14 mouse cellular contexts compared by ENCODE assay signal in genomic region chr2:47945061-47945460, GRCm38 (mm10).
A peak's percentile ranks its signal among the peaks of the same experiment; 100 is the strongest.
DNase-seq lines count a peak whose midpoint lies in the region; ATAC-seq lines count a peak whose summit lies in the region.
"Had no signal": no experiment of that assay in that cellular context is flagged by ENCODE, and none has a peak within 500 bp of the region (broad histone marks: within the 10 kb centered on the region; RNA-seq: fewer than 3 reads in every experiment).

No protein-coding gene starts in this region.

- ATAC-seq in midbrain, embryonic 14.5 days (ENCODE audit: low FRiP score, low TSS enrichment): no peak
- no peak for ATAC-seq in midbrain, embryonic 13.5 days
- no peak for ATAC-seq in neural tube, embryonic 15.5 days (ENCODE audit: low FRiP score)

- DNase-seq in adrenal gland, postnatal 10 days: peak; percentile 3
- no peak for DNase-seq in adrenal gland, adult 8-10 months
- DNase-seq in heart, postnatal 4 days: peak; percentile 12
- DNase-seq in heart, adult 8-10 months (ENCODE audit: low spot score): no peak
- peak; percentile 49 for DNase-seq in midbrain, embryonic 14.5 days
- peak; percentile 44 for DNase-seq in adipocyte (ENCODE audit: low spot score)
- DNase-seq: thymus, adult 18-20 months had no signal

- no peaks in the 10 kb centered on the region for H3K9me3 ChIP-seq in midbrain, embryonic 14.5 days (ENCODE audit: control insufficient read depth, low read length)
- H3K9me3 ChIP-seq in midbrain, embryonic 13.5 days: no peaks in the 10 kb centered on the region
- no peaks in the 10 kb centered on the region for H3K9me3 ChIP-seq in neural tube, embryonic 15.5 days (replicated peaks)
- H3K9me3 ChIP-seq: forebrain, embryonic 12.5 days; hindbrain, embryonic 15.5 days; limb, embryonic 12.5 days; neural tube, embryonic 13.5 days had no signal

- no peak overlapping the region for H3K4me3 ChIP-seq in midbrain, embryonic 14.5 days (replicated peaks; ENCODE audit: low read depth, low read length)
- H3K4me3 ChIP-seq in midbrain, embryonic 13.5 days (replicated peaks): no peak overlapping the region
- no peak overlapping the region for H3K4me3 ChIP-seq in neural tube, embryonic 15.5 days (replicated peaks)
- H3K4me3 ChIP-seq: forebrain, embryonic 12.5 days; hindbrain, embryonic 15.5 days; limb, embryonic 12.5 days; neural tube, embryonic 13.5 days had no signal

- H3K4me1 ChIP-seq in midbrain, embryonic 14.5 days (ENCODE audit: control insufficient read depth, insufficient read depth, low read length): no peaks in the 10 kb centered on the region
- no peaks in the 10 kb centered on the region for H3K4me1 ChIP-seq in midbrain, embryonic 13.5 days (replicated peaks)
- H3K4me1 ChIP-seq in neural tube, embryonic 15.5 days: no peaks in the 10 kb centered on the region
- H3K4me1 ChIP-seq: forebrain, embryonic 12.5 days; hindbrain, embryonic 15.5 days; limb, embryonic 12.5 days; neural tube, embryonic 13.5 days had no signal

- H3K9ac ChIP-seq in midbrain, embryonic 14.5 days (replicated peaks; ENCODE audit: low read length): no peak overlapping the region
- H3K9ac ChIP-seq in midbrain, embryonic 13.5 days (replicated peaks): no peak overlapping the region
- H3K9ac ChIP-seq in neural tube, embryonic 15.5 days (replicated peaks): no peak overlapping the region
- H3K9ac ChIP-seq: forebrain, embryonic 12.5 days; hindbrain, embryonic 15.5 days; limb, embryonic 12.5 days; neural tube, embryonic 13.5 days had no signal

- no peaks in the 10 kb centered on the region for H3K36me3 ChIP-seq in midbrain, embryonic 14.5 days (ENCODE audit: control insufficient read depth, insufficient read depth, low read length)
- no peaks in the 10 kb centered on the region for H3K36me3 ChIP-seq in midbrain, embryonic 13.5 days
- no peaks in the 10 kb centered on the region for H3K36me3 ChIP-seq in neural tube, embryonic 15.5 days
- H3K36me3 ChIP-seq: forebrain, embryonic 12.5 days; hindbrain, embryonic 15.5 days; limb, embryonic 12.5 days; neural tube, embryonic 13.5 days had no signal

- no peaks in the 10 kb centered on the region for H3K27me3 ChIP-seq in midbrain, embryonic 14.5 days (ENCODE audit: control insufficient read depth, insufficient read depth, low read length)
- no peaks in the 10 kb centered on the region for H3K27me3 ChIP-seq in midbrain, embryonic 13.5 days
- H3K27me3 ChIP-seq in neural tube, embryonic 15.5 days (replicated peaks): no peaks in the 10 kb centered on the region
- H3K27me3 ChIP-seq: forebrain, embryonic 12.5 days; hindbrain, embryonic 15.5 days; limb, embryonic 12.5 days; neural tube, embryonic 13.5 days had no signal

- H3K27ac ChIP-seq in midbrain, embryonic 14.5 days (replicated peaks; ENCODE audit: low read depth, low read length): no peak overlapping the region
- no peak overlapping the region for H3K27ac ChIP-seq in midbrain, embryonic 13.5 days
- H3K27ac ChIP-seq in neural tube, embryonic 15.5 days (replicated peaks): no peak overlapping the region
- H3K27ac ChIP-seq: forebrain, embryonic 12.5 days; hindbrain, embryonic 15.5 days; limb, embryonic 12.5 days; neural tube, embryonic 13.5 days had no signal

- no peak overlapping the region for H3K4me2 ChIP-seq in midbrain, embryonic 14.5 days (ENCODE audit: low read length)
- H3K4me2 ChIP-seq in midbrain, embryonic 13.5 days (replicated peaks): no peak overlapping the region
- H3K4me2 ChIP-seq in neural tube, embryonic 15.5 days: no peak overlapping the region
- H3K4me2 ChIP-seq: forebrain, embryonic 12.5 days; heart, embryonic 11.5 days; hindbrain, embryonic 15.5 days; limb, embryonic 12.5 days; neural tube, embryonic 13.5 days had no signal

Comparison
In these comparisons a context has a peak if more than half of its experiments do, and no peak if none do; other contexts are left out.
1. DNase-seq: peak in adrenal gland, postnatal 10 days (single experiment), heart, postnatal 4 days (single experiment), midbrain, embryonic 14.5 days (single experiment) and adipocyte (single experiment); none in adrenal gland, adult 8-10 months (single experiment) and heart, adult 8-10 months (single experiment).